Mouse (Mus musculus) hindbrain, embryonic 12.5 days (tissue): Measurements from ENCODE around the gene Mycl. TPM values are rescaled to one million over a fixed set of nuclear protein-coding genes. Genes with fewer than 3 reads are reported as not detected.
"Not testable (repeated sequence)": the region's sequence is repeated elsewhere in the genome, so short reads cannot be mapped to it uniquely, and the experiment has no call there.

Source experiments
- ATAC-seq: fragments of 200-750 bp; cut with Nextera tagmentation; 2 replicates; pipeline ENCODE4 v1.8.0; 2017; ENCODE audit warnings: moderate TSS enrichment; ENCODE audit not compliant: low FRiP score
- H3K27ac ChIP-seq: fragments of 300-500 bp; sonication (generic); 2 replicates; pipeline ENCODE4 v1.5.1; 2016; ENCODE audit warnings: mild to moderate bottlenecking
- H3K27me3 ChIP-seq: fragments of 300-500 bp; sonication (generic); 2 replicates; pipeline ENCODE4 v1.6.1; 2016; ENCODE audit warnings: mild to moderate bottlenecking
- H3K36me3 ChIP-seq: fragments of 300-500 bp; sonication (generic); 2 replicates; pipeline ENCODE4 v1.6.1; 2016; ENCODE audit warnings: mild to moderate bottlenecking
- H3K4me1 ChIP-seq: fragments of 300-500 bp; sonication (generic); 2 replicates; pipeline ENCODE4 v1.6.1; 2016
- H3K4me2 ChIP-seq: fragments of 300-500 bp; sonication (generic); replicated peaks from 2 replicates; pipeline ENCODE4 v1.6.1; 2016; ENCODE audit warnings: mild to moderate bottlenecking
- H3K4me3 ChIP-seq: fragments of 300-500 bp; sonication (generic); 2 replicates; pipeline ENCODE4 v1.5.1; 2016; ENCODE audit warnings: mild to moderate bottlenecking
- H3K9ac ChIP-seq: fragments of 300-500 bp; sonication (generic); 2 replicates; pipeline ENCODE4 v1.6.1; 2016; ENCODE audit warnings: mild to moderate bottlenecking, moderate library complexity
- H3K9me3 ChIP-seq: fragments of 300-500 bp; sonication (generic); replicated peaks from 2 replicates; pipeline ENCODE4 v1.6.1; 2016; ENCODE audit warnings: mild to moderate bottlenecking
- WGBS: fragments of 180-500 bp; shearing (Covaris S2); methylation state at CpG from one replicate; pipeline ENCODE4 v1.1.7; 2016; 5-methylcytosine and 5-hydroxymethylcytosine counted together
- polyA plus RNA-seq: library from polyadenylated mRNA; unstranded; fragments of >200 nt; fragmentation: Nextera tagmentation; extraction: Ambion mirVana; gene quantifications from 2 replicates; pipeline ENCODE4 v1.2.1, GENCODE M21; 2016

The Mycl gene
- polyA plus RNA-seq, 1 experiment from 2014 or later, result 103 TPM

GRCm38 (mm10) chr4:123000617-123001342, 5.3 kb downstream of the Mycl start:
- peak overlapping the region; percentile 80; the same call in 1 of the 2 replicates for H3K4me3 ChIP-seq
- ATAC-seq, result no peak
- H3K9me3 ChIP-seq, result no peaks in the 10 kb centered on the region
- H3K9ac ChIP-seq, result peak overlapping the region; percentile 43
- peak overlapping the region; percentile 93 for H3K27ac ChIP-seq
- 25% methylated on average over 17 of the region's 17 CpGs for WGBS
- H3K4me1 ChIP-seq, result peaks cover 52% of the 10 kb centered on the region
- no peaks in the 10 kb centered on the region for H3K27me3 ChIP-seq
- peaks cover 23% of the 10 kb centered on the region for H3K36me3 ChIP-seq
- peak overlapping the region; percentile 82 for H3K4me2 ChIP-seq

GRCm38 (mm10) chr4:123005054-123005966, 9.9 kb downstream of the Mycl start:
- ATAC-seq, result no peak
- Histone ChIP-seq H3K9ac (no peak overlapping the region), H3K9me3 (no peaks in the 10 kb centered on the region), H3K4me3 (no peak overlapping the region), H3K4me1 (peaks cover 31% of the 10 kb centered on the region), H3K4me2 (no peak overlapping the region), H3K36me3 (peaks cover 23% of the 10 kb centered on the region), H3K27me3 (no peaks in the 10 kb centered on the region), H3K27ac (no peak overlapping the region)
- 49% methylated on average over 15 of the region's 15 CpGs for WGBS

GRCm38 (mm10) chr4:123012501-123012900, 17.0 kb downstream of the Mycl start:
- WGBS, result 78% methylated on average over 4 of the region's 4 CpGs
- Histone ChIP-seq H3K4me2 (0 out of 2 replicates have a peak overlapping the region, but pooled peaks have one; percentile 39), H3K9ac (0 out of 2 replicates have a peak overlapping the region, but pooled peaks have one; percentile 0)

GRCm38 (mm10) chr4:123013346-123013945, 18.0 kb downstream of the Mycl start:
- WGBS, result 16% methylated on average over 5 of the region's 5 CpGs
- peak overlapping the region; percentile 39 for H3K4me2 ChIP-seq
- no peaks in the 10 kb centered on the region for H3K27me3 ChIP-seq
- peak overlapping the region; percentile 0; the same call in 1 of the 2 replicates for H3K9ac ChIP-seq
- peaks cover 49% of the 10 kb centered on the region for H3K4me1 ChIP-seq
- H3K9me3 ChIP-seq, result no peaks in the 10 kb centered on the region
- H3K4me3 ChIP-seq, result no peak overlapping the region
- ATAC-seq, result peak; percentile 26; the same call in 1 of the 2 replicates
- H3K27ac ChIP-seq, result peak overlapping the region; percentile 98
- H3K36me3 ChIP-seq, result no peaks in the 10 kb centered on the region

More at GRCm38 (mm10) chr4:123012501-123012900, 17.0 kb downstream of the Mycl start:
- not testable (repeated sequence) for H3K4me3 ChIP-seq, H3K27me3 ChIP-seq, H3K36me3 ChIP-seq, H3K9me3 ChIP-seq, ATAC-seq
- peak overlapping the region; percentile 98 for H3K27ac ChIP-seq
- H3K4me1 ChIP-seq, result peaks cover 39% of the 10 kb centered on the region

- Histone ChIP-seq H3K9ac (no peak overlapping the region), H3K36me3 (no peaks in the 10 kb centered on the region), H3K27ac (peak overlapping the region; percentile 98), H3K4me1 (peaks cover 54% of the 10 kb centered on the region), H3K4me2 (peak overlapping the region; percentile 39), H3K4me3 (no peak overlapping the region), H3K27me3 (no peaks in the 10 kb centered on the region), H3K9me3 (no peaks in the 10 kb centered on the region)
- WGBS, result 22% methylated on average over 3 of the region's 3 CpGs
- ATAC-seq, result peak; percentile 84
Measured at GRCm38 (mm10) chr4:123013949-123014406, 18.5 kb downstream of the Mycl start.

- H3K27me3 ChIP-seq, result no peaks in the 10 kb centered on the region
- H3K4me3 ChIP-seq, result no peak overlapping the region
- peak overlapping the region; percentile 98 for H3K27ac ChIP-seq
- peaks cover 57% of the 10 kb centered on the region for H3K4me1 ChIP-seq
- H3K9me3 ChIP-seq, result no peaks in the 10 kb centered on the region
- peak; percentile 11 for ATAC-seq
- peak overlapping the region; percentile 39 for H3K4me2 ChIP-seq
- H3K9ac ChIP-seq, result no peak overlapping the region
- H3K36me3 ChIP-seq, result peaks cover 2% of the 10 kb centered on the region; the same call in 1 of the 2 replicates
- 25% methylated on average over 7 of the region's 7 CpGs for WGBS
Measured at GRCm38 (mm10) chr4:123014501-123015282, 19.2 kb downstream of the Mycl start.

- Histone ChIP-seq H3K27ac (peak within 1 kb of the TSS; percentile 98), H3K27me3 (no peaks in the 10 kb centered on the region), H3K9ac (peak within 1 kb of the TSS; percentile 86), H3K4me2 (peak within 1 kb of the TSS; percentile 91), H3K4me1 (peaks cover 57% of the 10 kb centered on the region), H3K36me3 (peaks cover 15% of the 10 kb centered on the region), H3K4me3 (peak within 1 kb of the TSS; percentile 90), H3K9me3 (no peaks in the 10 kb centered on the region)
- ATAC-seq, result peak; percentile 84
- WGBS, result 0% methylated on average over 34 of the region's 34 CpGs
Measured at GRCm38 (mm10) chr4:123016451-123016957, 21.1 kb downstream of the Mycl start, which contains the start of gene Trit1. Gene Trit1 (plus strand): TSS chr4:123016597.

- WGBS, result 96% methylated on average over 3 of the region's 3 CpGs
- Histone ChIP-seq H3K9me3 (no peaks in the 10 kb centered on the region), H3K27ac (no peak overlapping the region), H3K27me3 (no peaks in the 10 kb centered on the region), H3K4me3 (no peak overlapping the region), H3K4me2 (no peak overlapping the region), H3K4me1 (peaks cover 37% of the 10 kb centered on the region), H3K9ac (no peak overlapping the region), H3K36me3 (peaks cover 28% of the 10 kb centered on the region)
- no peak for ATAC-seq
Measured at GRCm38 (mm10) chr4:123021591-123021990, 26.1 kb downstream of the Mycl start.

GRCm38 (mm10) chr4:123022896-123023295, 27.4 kb downstream of the Mycl start:
- H3K4me2 ChIP-seq, result no peak overlapping the region
- H3K36me3 ChIP-seq, result peaks cover 40% of the 10 kb centered on the region
- no peak for ATAC-seq
- no peaks in the 10 kb centered on the region for H3K9me3 ChIP-seq
- H3K9ac ChIP-seq, result no peak overlapping the region
- 100% methylated on average over 1 of the region's 1 CpGs for WGBS
- peaks cover 28% of the 10 kb centered on the region for H3K4me1 ChIP-seq
- H3K27ac ChIP-seq, result no peak overlapping the region
- no peak overlapping the region for H3K4me3 ChIP-seq
- no peaks in the 10 kb centered on the region for H3K27me3 ChIP-seq

GRCm38 (mm10) chr4:123025418-123025817, 30.0 kb downstream of the Mycl start:
- ATAC-seq, result no peak
- WGBS, result 88% methylated on average over 2 of the region's 2 CpGs
- peak overlapping the region; percentile 40; the same call in 1 of the 2 replicates for H3K27ac ChIP-seq
- peaks cover 17% of the 10 kb centered on the region for H3K4me1 ChIP-seq
- H3K9me3 ChIP-seq, result no peaks in the 10 kb centered on the region
- H3K4me2 ChIP-seq, result no peak overlapping the region
- H3K36me3 ChIP-seq, result peaks cover 47% of the 10 kb centered on the region
- H3K4me3 ChIP-seq, result no peak overlapping the region
- H3K27me3 ChIP-seq, result no peaks in the 10 kb centered on the region
- H3K9ac ChIP-seq, result no peak overlapping the region

GRCm38 (mm10) chr4:123026161-123026560, 30.7 kb downstream of the Mycl start:
- Histone ChIP-seq H3K4me2 (no peak overlapping the region), H3K4me1 (peaks cover 17% of the 10 kb centered on the region), H3K27ac (no peak overlapping the region), H3K9me3 (no peaks in the 10 kb centered on the region), H3K36me3 (peaks cover 47% of the 10 kb centered on the region), H3K27me3 (no peaks in the 10 kb centered on the region), H3K4me3 (no peak overlapping the region), H3K9ac (no peak overlapping the region; the same call in 1 of the 2 replicates)
- WGBS, result 98% methylated on average over 13 of the region's 13 CpGs
- no peak for ATAC-seq
